Mouse (Mus musculus) kidney, postnatal 4 days (tissue): Measurements from ENCODE around the gene Theg.
A peak's percentile ranks its signal among the peaks of the same experiment; 100 is the strongest.

Experiments
- DNase-seq, 2 experiments: peaks; one replicate each; pipeline ENCODE4 v3.0.0; 2021; ENCODE audit warnings: mixed read lengths in 2 of 2

Theg gene

GRCm38 (mm10) chr10:79587061-79587751 is at the start of gene Theg:
Theg (minus strand) TSS chr10:79587331.
- DNase-seq = no peak

- DNase-seq = no peak
Measured at GRCm38 (mm10) chr10:79636287-79636686, 49.2 kb upstream of the Theg start.

- DNase-seq = peak in 1 of 2 experiments; percentile 34
Measured at GRCm38 (mm10) chr10:79633006-79633777, 46.1 kb upstream of the Theg start.

GRCm38 (mm10) chr10:79631432-79631831 is 44.3 kb upstream of the Theg start:
- DNase-seq = no peak

- DNase-seq = no peak
Measured at GRCm38 (mm10) chr10:79628377-79628776, 41.2 kb upstream of the Theg start.

- DNase-seq = no peak
Measured at GRCm38 (mm10) chr10:79626156-79626555, 39.0 kb upstream of the Theg start.

- DNase-seq = no peak
Measured at GRCm38 (mm10) chr10:79625398-79625797, 38.3 kb upstream of the Theg start.

GRCm38 (mm10) chr10:79623950-79624349 is 36.8 kb upstream of the Theg start:
- no peak for DNase-seq

- no peak for DNase-seq
Measured at GRCm38 (mm10) chr10:79616376-79616775, 29.2 kb upstream of the Theg start.

- DNase-seq = no peak
Measured at GRCm38 (mm10) chr10:79615860-79616259, 28.7 kb upstream of the Theg start.

GRCm38 (mm10) chr10:79614305-79614643 is 27.1 kb upstream of the Theg start:
- DNase-seq = no peak

GRCm38 (mm10) chr10:79613578-79614304 is 26.6 kb upstream of the Theg start, which contains the start of gene C2cd4c:
C2cd4c (minus strand) TSS chr10:79614025.
- peak; percentile 80 to 87 for DNase-seq

- DNase-seq = peak; percentile 45 to 66
Measured at GRCm38 (mm10) chr10:79612192-79613135, 25.3 kb upstream of the Theg start.

- no peak for DNase-seq
Measured at GRCm38 (mm10) chr10:79611296-79611695, 24.2 kb upstream of the Theg start.

- no peak for DNase-seq
Measured at GRCm38 (mm10) chr10:79609276-79609675, 22.1 kb upstream of the Theg start.

GRCm38 (mm10) chr10:79607892-79608291 is 20.8 kb upstream of the Theg start:
- no peak for DNase-seq

- no peak for DNase-seq
Measured at GRCm38 (mm10) chr10:79606537-79606936, 19.4 kb upstream of the Theg start.

GRCm38 (mm10) chr10:79597936-79598230 is 10.8 kb upstream of the Theg start:
- no peak for DNase-seq

GRCm38 (mm10) chr10:79597051-79597935 is 10.2 kb upstream of the Theg start:
- DNase-seq = no peak

- no peak for DNase-seq
Measured at GRCm38 (mm10) chr10:79595590-79595929, 8.4 kb upstream of the Theg start.

- peak; percentile 66 to 74 for DNase-seq
Measured at GRCm38 (mm10) chr10:79594872-79595589, 7.9 kb upstream of the Theg start.
